Mouse (Mus musculus): ENCODE results near the gene Plekha7.

The Plekha7 gene

GRCm38 (mm10) chr7:116145030-116145429 is 163.1 kb downstream of the Plekha7 start:
- in situ Hi-C loops (cut with MboI; ENCODE audit: unreplicated experiment in 2 of 2), result no loop called here

- in situ Hi-C loops (cut with MboI; ENCODE audit: unreplicated experiment in 2 of 2), result no loop called here
Measured at GRCm38 (mm10) chr7:116137671-116138070, 170.5 kb downstream of the Plekha7 start.

- in situ Hi-C loops (cut with MboI; ENCODE audit: unreplicated experiment in 2 of 2), result no loop called here
Measured at GRCm38 (mm10) chr7:116137149-116137548, 171.0 kb downstream of the Plekha7 start.

GRCm38 (mm10) chr7:116134413-116135292 is 173.5 kb downstream of the Plekha7 start:
- in situ Hi-C loops (cut with MboI; ENCODE audit: unreplicated experiment in 2 of 2), result no loop called here

GRCm38 (mm10) chr7:116132078-116132477 is 176.1 kb downstream of the Plekha7 start:
- in situ Hi-C loops (cut with MboI; ENCODE audit: unreplicated experiment in 2 of 2), result no loop called here

GRCm38 (mm10) chr7:116131390-116131789 is 176.8 kb downstream of the Plekha7 start:
- in situ Hi-C loops (cut with MboI; ENCODE audit: unreplicated experiment in 2 of 2), result no loop called here

- in situ Hi-C loops (cut with MboI; ENCODE audit: unreplicated experiment in 2 of 2), result loop anchor here in 1 of 2 experiments (10.0 kb wide), 1 partner anchor 915 kb away; no protein-coding TSS in a partner anchor
Measured at GRCm38 (mm10) chr7:116129374-116129773, 178.8 kb downstream of the Plekha7 start.

- in situ Hi-C loops (cut with MboI; ENCODE audit: unreplicated experiment in 2 of 2), result loop anchor here in 1 of 2 experiments (10.0 kb wide), 1 partner anchor 913 kb away; no protein-coding TSS in a partner anchor
Measured at GRCm38 (mm10) chr7:116128286-116128685, 179.9 kb downstream of the Plekha7 start.

- in situ Hi-C loops (cut with MboI; ENCODE audit: unreplicated experiment in 2 of 2), result loop anchor here in 1 of 2 experiments (10.0 kb wide), 1 partner anchor 912 kb away; no protein-coding TSS in a partner anchor
Measured at GRCm38 (mm10) chr7:116127052-116127451, 181.1 kb downstream of the Plekha7 start.

GRCm38 (mm10) chr7:116125671-116126070 is 182.5 kb downstream of the Plekha7 start:
- in situ Hi-C loops (cut with MboI; ENCODE audit: unreplicated experiment in 2 of 2), result loop anchor here in 1 of 2 experiments (10.0 kb wide), 1 partner anchor 911 kb away; no protein-coding TSS in a partner anchor

- in situ Hi-C loops (cut with MboI; ENCODE audit: unreplicated experiment in 2 of 2), result loop anchor here in 1 of 2 experiments (10.0 kb wide), 1 partner anchor 909 kb away; no protein-coding TSS in a partner anchor
Measured at GRCm38 (mm10) chr7:116124057-116124456, 184.1 kb downstream of the Plekha7 start.

- in situ Hi-C loops (cut with MboI; ENCODE audit: unreplicated experiment in 2 of 2), result loop anchor here in 1 of 2 experiments (10.0 kb wide), 1 partner anchor 909 kb away; no protein-coding TSS in a partner anchor
Measured at GRCm38 (mm10) chr7:116123597-116123985, 184.6 kb downstream of the Plekha7 start.

- in situ Hi-C loops (cut with MboI; ENCODE audit: unreplicated experiment in 2 of 2), result loop anchor here in 1 of 2 experiments (10.0 kb wide), 1 partner anchor 908 kb away; no protein-coding TSS in a partner anchor
Measured at GRCm38 (mm10) chr7:116122981-116123596, 185.1 kb downstream of the Plekha7 start.

- in situ Hi-C loops (cut with MboI; ENCODE audit: unreplicated experiment in 2 of 2), result loop anchor here in 1 of 2 experiments (10.0 kb wide), 1 partner anchor 906 kb away; no protein-coding TSS in a partner anchor
Measured at GRCm38 (mm10) chr7:116121202-116121601, 187.0 kb downstream of the Plekha7 start.

- in situ Hi-C loops (cut with MboI; ENCODE audit: unreplicated experiment in 2 of 2), result loop anchor here in 1 of 2 experiments (10.0 kb wide), 1 partner anchor 906 kb away; no protein-coding TSS in a partner anchor
Measured at GRCm38 (mm10) chr7:116120737-116121136, 187.4 kb downstream of the Plekha7 start.

- in situ Hi-C loops (cut with MboI; ENCODE audit: unreplicated experiment in 2 of 2), result no loop called here
Measured at GRCm38 (mm10) chr7:116119306-116119857, 188.8 kb downstream of the Plekha7 start.

- in situ Hi-C loops (cut with MboI; ENCODE audit: unreplicated experiment in 2 of 2), result no loop called here
Measured at GRCm38 (mm10) chr7:116115991-116116390, 192.2 kb downstream of the Plekha7 start.

GRCm38 (mm10) chr7:116115216-116115930 is 192.8 kb downstream of the Plekha7 start:
- in situ Hi-C loops (cut with MboI; ENCODE audit: unreplicated experiment in 2 of 2), result no loop called here

GRCm38 (mm10) chr7:116111546-116111945 is 196.6 kb downstream of the Plekha7 start:
- in situ Hi-C loops (cut with MboI; ENCODE audit: unreplicated experiment in 2 of 2), result no loop called here

GRCm38 (mm10) chr7:116110661-116111060 is 197.5 kb downstream of the Plekha7 start:
- in situ Hi-C loops (cut with MboI; ENCODE audit: unreplicated experiment in 2 of 2), result no loop called here
